Mouse (Mus musculus) bone marrow, adult 2 months (tissue): ENCODE measurements around the gene Col15a1.

ENCODE experiments used
- CTCF ChIP-seq: fragments of 200-500 bp; IDR thresholded peaks from 2 replicates; pipeline ENCODE4 v1.5.1; 2011; ENCODE audit warnings: low read length, control low read depth; ENCODE audit not compliant: control insufficient read depth, insufficient read depth
- POLR2A ChIP-seq: fragments of 200-500 bp; IDR thresholded peaks from 2 replicates; pipeline ENCODE4 v1.6.1; 2011; ENCODE audit warnings: low read depth, mild to moderate bottlenecking, control low read depth, low read length, borderline replicate concordance; ENCODE audit not compliant: control insufficient read depth

DNA sequence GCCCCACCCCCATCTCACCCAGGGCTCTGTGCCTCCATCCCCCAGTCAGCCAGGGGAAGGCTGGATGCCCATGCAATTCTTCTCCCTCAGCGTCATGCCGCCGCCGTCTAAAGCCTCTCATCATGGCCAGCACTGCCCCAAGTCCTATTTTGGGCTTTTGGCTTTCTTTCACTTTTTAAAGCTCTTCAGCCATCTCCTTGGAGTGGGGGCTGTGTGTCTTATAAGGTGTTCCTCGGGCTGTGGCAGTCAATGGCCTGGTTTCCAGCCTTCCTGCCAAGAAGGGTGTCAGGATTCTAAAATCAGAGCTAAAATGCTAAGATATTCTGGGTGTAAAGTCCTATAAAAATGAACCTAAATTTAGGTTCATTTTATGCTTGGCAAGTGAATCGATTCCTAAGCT lies 39.6 kb downstream of the Col15a1 start:
- TF ChIP-seq POLR2A: no peak
- TF ChIP-seq CTCF: no peak
